Mouse (Mus musculus) ES-E14 (cell line): Measurements from ENCODE around the gene Adcy7.

ENCODE experiments used
- HCFC1 ChIP-seq: IDR thresholded peaks from 2 replicates; pipeline ENCODE4 v1.6.1; 2012; ENCODE audit warnings: low read length, inconsistent platforms, borderline replicate concordance; ENCODE audit not compliant: insufficient read depth
- ZC3H11A ChIP-seq: IDR thresholded peaks from 2 replicates; pipeline ENCODE4 v1.6.1; 2012; ENCODE audit warnings: low read depth, mild to moderate bottlenecking, inconsistent platforms, low read length, borderline replicate concordance

GRCm38 (mm10) chr8:88325795-88326194, 53.6 kb downstream of the Adcy7 start:
- TF ChIP-seq ZC3H11A, result no peak
- TF ChIP-seq HCFC1, result no peak
